Mouse (Mus musculus) cerebellum, adult 11 months (tissue): ENCODE results near the gene Sdk2.

Experiments used
- DNase-seq: peaks from one replicate; pipeline ENCODE4 v3.0.0; 2022

Sdk2 gene

GRCm38 (mm10) chr11:113731945-113732612 is 334.8 kb downstream of the Sdk2 start:
- no peak for DNase-seq

GRCm38 (mm10) chr11:113730879-113731278 is 336.0 kb downstream of the Sdk2 start:
- DNase-seq = no peak

DNA sequence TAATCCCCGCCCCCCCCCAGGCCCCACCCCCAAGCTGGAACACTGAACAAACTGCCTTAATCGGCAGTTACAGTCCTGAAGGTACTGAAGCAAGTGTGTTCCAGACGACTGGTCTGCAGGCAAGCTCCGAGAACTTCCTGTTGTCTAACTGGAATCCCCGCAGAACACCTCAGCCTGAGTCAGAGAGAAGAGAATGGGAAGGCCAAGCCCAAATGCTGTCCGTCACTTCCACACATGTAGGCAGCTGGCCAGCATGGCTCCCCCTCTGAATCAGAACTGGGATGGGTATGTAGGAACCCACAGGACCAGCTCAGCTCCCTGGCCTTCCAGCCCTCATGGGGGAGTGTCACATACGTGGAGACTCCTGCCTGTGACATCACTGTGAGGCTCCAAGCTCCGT is 336.9 kb downstream of the Sdk2 start:
- no peak for DNase-seq

DNA sequence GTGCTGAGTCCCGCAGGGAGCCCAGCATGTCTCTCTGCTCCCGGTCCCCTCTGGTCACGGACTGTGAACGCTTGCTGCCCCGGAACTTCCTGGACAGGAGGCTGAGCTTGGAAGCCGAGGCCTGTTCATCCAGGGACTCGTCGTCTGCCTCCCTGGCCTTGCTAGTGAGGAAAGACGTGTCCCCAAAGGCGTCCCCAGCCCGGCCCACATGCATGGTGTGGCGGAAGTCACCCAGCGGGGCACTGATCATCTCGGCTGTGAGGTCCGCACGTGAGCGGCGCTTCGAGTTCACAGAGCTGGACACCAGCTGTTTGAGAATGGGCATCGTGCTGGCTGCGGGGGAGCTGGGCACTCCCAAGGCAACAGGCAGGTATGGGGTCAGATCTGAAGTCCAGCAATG is 337.6 kb downstream of the Sdk2 start:
- DNase-seq = no peak

DNA sequence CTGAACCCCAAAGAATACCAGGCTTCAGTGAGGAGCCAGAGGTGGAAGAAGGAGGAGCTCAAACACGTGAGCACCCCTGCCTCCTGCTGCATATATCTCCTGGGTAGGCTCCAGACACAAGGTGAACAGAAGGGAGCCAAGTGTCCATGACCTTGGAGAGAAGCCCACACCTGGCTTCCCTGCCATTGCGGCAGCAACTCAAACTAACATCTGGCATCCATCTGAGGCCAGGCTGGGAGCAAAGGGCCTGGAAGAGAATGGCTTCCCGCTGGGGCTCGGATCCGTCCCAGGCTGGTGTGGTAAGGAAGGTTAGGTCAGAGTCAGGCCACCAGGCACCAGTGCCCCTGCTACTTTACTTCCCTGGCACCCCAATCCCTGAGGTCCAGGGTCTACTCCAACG is 338.9 kb downstream of the Sdk2 start:
- DNase-seq = no peak

DNA sequence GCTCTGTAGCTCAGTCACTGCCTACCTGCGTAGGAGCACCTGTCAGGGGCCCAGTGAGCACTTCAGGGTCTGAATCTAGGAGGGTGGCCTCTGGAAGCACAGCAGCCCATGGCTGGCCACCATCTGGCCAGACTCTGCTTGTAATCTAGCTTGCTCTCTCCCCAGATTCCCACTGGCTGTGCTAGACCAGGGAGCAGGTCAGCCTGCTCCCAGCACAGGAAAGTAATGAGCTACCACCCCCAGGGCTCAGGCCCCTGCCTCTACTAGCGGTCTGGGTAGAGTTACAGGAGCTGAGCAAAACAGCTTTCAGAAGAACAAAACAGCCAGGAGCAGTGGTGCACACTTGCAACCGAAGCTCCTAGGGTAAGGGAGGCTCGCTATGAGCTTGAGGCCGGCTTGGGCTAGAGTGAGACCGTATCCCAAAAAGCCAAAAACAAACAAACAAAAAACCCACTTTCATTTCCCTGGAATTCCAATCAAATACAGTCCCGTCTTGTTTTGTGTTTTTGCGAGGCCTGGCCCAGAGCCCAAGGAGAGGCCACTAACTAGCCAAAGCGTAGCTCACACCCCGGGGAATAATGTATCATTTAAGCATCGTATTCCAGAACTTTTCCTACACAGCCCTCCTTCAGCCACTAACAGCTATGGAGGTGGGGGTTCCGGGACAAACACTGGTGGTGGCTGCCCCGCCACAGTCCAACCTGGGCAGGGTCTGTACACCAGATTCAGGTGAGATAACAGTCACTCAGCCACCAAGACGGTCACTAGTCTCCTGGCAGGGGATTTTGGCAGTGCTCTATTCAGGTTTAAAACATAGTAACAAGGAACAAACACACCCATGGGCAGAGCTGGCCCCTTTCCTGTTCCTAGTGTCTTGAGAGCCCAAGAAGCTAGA is 339.6 kb downstream of the Sdk2 start:
- no peak for DNase-seq
